Mouse (Mus musculus): ENCODE results near the gene Usp22.
A peak's percentile ranks its signal among the peaks of the same experiment; 100 is the strongest.
"Not testable (repeated sequence)": the region's sequence is repeated elsewhere in the genome, so short reads cannot be mapped to it uniquely, and the experiment has no call there.

Gene Usp22

GRCm38 (mm10) chr11:61145551-61145950, 29.3 kb downstream of the Usp22 start:
- DNase-seq (ENCODE audit: low read depth in 2 of 2, low spot score in 2 of 2) = no peak

DNA sequence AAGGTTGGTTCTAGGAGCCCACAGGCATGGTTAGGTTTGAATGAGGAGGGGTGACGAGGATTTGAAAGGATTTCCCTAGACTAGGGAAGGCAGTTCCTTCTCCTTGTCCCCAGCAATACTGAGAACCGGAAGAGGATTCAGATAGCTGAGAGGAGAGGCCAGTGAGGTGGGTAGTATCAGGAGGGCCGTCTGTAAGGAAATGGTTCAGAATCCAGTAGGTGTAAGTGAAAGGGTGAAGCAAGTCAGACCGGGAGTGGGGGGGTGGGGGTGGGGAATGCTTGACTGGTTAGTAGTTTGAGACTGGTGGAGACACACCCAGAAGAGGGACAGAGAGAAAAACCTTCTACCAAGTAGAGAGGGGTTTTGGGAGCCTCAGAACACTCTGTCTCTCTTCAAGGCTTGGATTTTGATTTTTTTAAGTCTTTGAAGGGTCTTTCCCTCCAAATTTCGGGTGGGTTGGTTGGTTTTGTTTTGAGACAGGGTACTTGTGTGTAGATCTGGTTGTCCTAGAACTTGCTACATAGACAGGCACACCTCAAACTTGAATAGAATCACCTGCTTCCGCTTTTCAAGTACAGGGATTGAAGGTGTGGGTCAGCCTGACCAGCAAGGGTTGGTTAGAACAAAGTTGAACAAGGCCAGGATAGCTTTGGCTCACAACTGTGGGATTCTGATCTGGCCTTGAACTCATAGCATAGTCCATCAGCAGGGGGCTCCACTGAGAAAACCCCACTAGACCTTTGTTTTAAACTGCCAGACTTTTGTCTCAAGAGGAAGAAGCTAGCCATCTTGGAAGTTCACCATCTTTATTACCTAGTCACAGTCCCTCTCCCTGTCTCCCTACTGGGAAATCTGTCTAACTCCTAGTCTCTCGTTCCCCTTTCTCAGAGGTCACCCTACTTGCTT, 31.0 kb downstream of the Usp22 start:
- DNase-seq (ENCODE audit: low read depth in 2 of 2, low spot score in 2 of 2) = peak; percentile 14 to 37

GRCm38 (mm10) chr11:61142941-61143530, 31.8 kb downstream of the Usp22 start:
- DNase-seq (ENCODE audit: low read depth in 2 of 2, low spot score in 2 of 2) = no peak

DNA sequence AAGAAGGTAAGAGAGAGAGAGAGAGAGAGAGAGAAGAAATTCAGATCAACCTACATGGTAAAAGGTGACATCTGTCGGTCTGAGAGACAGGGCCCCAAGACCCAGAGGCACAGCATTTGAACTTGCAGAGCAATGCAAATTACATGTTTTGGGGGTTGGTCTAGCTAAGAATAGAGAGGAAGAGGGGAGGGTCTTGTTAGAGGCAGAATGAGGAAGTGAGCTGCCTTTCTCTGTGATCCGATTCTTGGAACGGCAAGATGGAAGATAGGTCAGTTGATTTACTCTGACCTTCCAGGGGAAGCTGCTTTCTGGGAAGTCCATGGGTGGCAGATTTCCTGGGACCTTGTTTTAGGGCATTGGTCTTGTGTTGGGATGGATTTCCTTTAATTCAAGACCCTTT, 32.6 kb downstream of the Usp22 start:
- peak in 1 of 2 experiments; percentile 26 for DNase-seq (ENCODE audit: low read depth in 2 of 2, low spot score in 2 of 2)

GRCm38 (mm10) chr11:61141693-61142092, 33.2 kb downstream of the Usp22 start:
- no peak for DNase-seq (ENCODE audit: low read depth in 2 of 2, low spot score in 2 of 2)

- no peak for DNase-seq (ENCODE audit: low read depth in 2 of 2, low spot score in 2 of 2)
These were observed 41.9 kb downstream of the Usp22 start for GRCm38 (mm10) chr11:61132943-61133342.

- DNase-seq (ENCODE audit: low read depth in 2 of 2, low spot score in 2 of 2) = not testable (repeated sequence)
These were observed 44.2 kb downstream of the Usp22 start for GRCm38 (mm10) chr11:61130646-61131045.

- DNase-seq (ENCODE audit: low read depth in 2 of 2, low spot score in 2 of 2) = no peak
These were observed 45.5 kb downstream of the Usp22 start for GRCm38 (mm10) chr11:61129305-61129704.

- no peak for DNase-seq (ENCODE audit: low read depth in 2 of 2, low spot score in 2 of 2)
These were observed 47.3 kb downstream of the Usp22 start for GRCm38 (mm10) chr11:61127421-61128055.

- DNase-seq (ENCODE audit: low read depth in 2 of 2, low spot score in 2 of 2) = no peak
These were observed 48.1 kb downstream of the Usp22 start, which contains the start of gene Tnfrsf13b for GRCm38 (mm10) chr11:61126606-61127355. Gene Tnfrsf13b, plus strand, starts transcription at chr11:61126755.

- DNase-seq (ENCODE audit: low read depth in 2 of 2, low spot score in 2 of 2) = no peak
These were observed 48.9 kb downstream of the Usp22 start for GRCm38 (mm10) chr11:61125970-61126369.

- no peak for DNase-seq (ENCODE audit: low read depth in 2 of 2, low spot score in 2 of 2)
These were observed 51.0 kb downstream of the Usp22 start for GRCm38 (mm10) chr11:61123886-61124285.

GRCm38 (mm10) chr11:61122769-61123288, 52.0 kb downstream of the Usp22 start:
- no peak for DNase-seq (ENCODE audit: low read depth in 2 of 2, low spot score in 2 of 2)

GRCm38 (mm10) chr11:61122283-61122768, 52.5 kb downstream of the Usp22 start:
- no peak for DNase-seq (ENCODE audit: low read depth in 2 of 2, low spot score in 2 of 2)

GRCm38 (mm10) chr11:61119996-61120583, 54.8 kb downstream of the Usp22 start:
- no peak for DNase-seq (ENCODE audit: low read depth in 2 of 2, low spot score in 2 of 2)

DNA sequence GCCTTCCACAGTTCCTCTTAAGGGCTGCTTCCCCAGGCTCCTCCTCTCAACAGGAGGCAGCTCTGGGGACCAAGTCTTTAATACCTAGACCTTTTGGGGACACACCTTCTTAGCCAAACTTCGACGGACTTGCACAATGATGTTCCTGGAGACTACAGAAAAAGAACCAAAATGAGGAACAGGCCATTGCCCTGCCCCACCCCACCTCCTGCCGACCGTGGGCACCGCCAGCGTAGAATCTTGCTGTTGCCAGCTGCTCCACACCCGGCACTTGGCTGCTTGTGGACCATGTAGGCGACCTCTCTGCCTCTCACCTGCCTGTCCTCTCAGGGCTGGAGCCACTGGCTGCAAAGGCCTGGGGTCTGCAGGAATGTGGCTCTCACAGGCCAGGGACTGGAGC, 58.6 kb downstream of the Usp22 start:
- DNase-seq (ENCODE audit: low read depth in 2 of 2, low spot score in 2 of 2) = no peak

DNA sequence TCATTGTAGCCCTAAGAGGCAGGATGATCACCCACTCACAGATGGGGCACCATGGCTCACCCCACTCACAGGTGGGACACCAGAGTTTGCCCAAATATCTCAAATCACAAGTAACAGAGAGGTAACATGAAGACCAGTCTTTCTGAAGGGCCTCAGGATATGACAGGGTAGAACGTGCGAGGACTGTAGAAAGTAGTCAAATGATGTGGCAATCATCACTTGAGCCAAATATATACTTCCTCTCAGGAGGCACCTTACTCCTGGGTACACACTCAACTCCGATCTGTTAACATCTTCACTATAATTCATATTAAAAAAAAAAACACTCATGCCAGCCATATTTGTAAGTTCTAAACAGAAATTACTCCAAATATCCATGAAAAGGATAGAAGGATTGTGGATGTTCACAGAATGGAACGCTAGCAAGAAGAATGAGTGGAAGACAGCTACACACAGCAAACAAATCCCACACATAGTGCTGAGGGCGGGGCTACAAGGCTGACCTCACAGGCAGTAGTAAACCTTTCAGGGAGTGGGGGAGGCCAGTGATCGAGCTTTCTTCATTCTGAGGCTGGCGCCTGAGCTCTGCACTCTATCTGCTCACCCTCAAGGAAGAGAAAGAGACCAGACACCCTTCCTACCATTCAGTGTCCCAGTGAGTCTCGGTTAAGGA, 62.4 kb downstream of the Usp22 start:
- no peak for DNase-seq (ENCODE audit: low read depth in 2 of 2, low spot score in 2 of 2)

- DNase-seq (ENCODE audit: low read depth in 2 of 2, low spot score in 2 of 2) = no peak
These were observed 63.4 kb downstream of the Usp22 start for GRCm38 (mm10) chr11:61111472-61111871.

DNA sequence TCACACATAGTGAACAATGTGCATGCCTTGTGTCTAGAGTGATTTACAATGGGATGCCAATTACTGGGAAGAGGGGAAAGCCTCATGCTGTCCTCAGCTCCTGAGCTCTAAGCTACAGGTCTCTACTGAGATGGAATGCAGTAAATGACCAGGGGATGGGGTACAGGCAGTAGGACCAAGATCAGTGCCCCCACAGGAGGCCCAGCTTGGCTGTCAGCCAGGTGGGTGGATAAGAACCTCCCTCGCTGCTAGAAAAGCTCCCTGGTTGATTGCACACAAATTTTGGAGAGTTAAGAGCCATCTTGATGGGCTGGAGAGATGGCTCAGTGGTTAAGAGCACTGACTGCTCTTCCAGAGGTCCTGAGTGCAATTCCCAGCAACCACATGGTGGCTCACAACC, 63.9 kb downstream of the Usp22 start:
- no peak for DNase-seq (ENCODE audit: low read depth in 2 of 2, low spot score in 2 of 2)

GRCm38 (mm10) chr11:61110113-61110512, 64.7 kb downstream of the Usp22 start:
- no peak for DNase-seq (ENCODE audit: low read depth in 2 of 2, low spot score in 2 of 2)
